Mouse (Mus musculus) bone marrow, adult 2 months (tissue): ENCODE results near the gene Gpc5.

ENCODE experiments used
- CTCF ChIP-seq: fragments of 200-500 bp; IDR thresholded peaks from 2 replicates; pipeline ENCODE4 v1.5.1; 2011; ENCODE audit warnings: low read length, control low read depth; ENCODE audit not compliant: control insufficient read depth, insufficient read depth
- POLR2A ChIP-seq: fragments of 200-500 bp; IDR thresholded peaks from 2 replicates; pipeline ENCODE4 v1.6.1; 2011; ENCODE audit warnings: low read depth, mild to moderate bottlenecking, control low read depth, low read length, borderline replicate concordance; ENCODE audit not compliant: control insufficient read depth

DNA sequence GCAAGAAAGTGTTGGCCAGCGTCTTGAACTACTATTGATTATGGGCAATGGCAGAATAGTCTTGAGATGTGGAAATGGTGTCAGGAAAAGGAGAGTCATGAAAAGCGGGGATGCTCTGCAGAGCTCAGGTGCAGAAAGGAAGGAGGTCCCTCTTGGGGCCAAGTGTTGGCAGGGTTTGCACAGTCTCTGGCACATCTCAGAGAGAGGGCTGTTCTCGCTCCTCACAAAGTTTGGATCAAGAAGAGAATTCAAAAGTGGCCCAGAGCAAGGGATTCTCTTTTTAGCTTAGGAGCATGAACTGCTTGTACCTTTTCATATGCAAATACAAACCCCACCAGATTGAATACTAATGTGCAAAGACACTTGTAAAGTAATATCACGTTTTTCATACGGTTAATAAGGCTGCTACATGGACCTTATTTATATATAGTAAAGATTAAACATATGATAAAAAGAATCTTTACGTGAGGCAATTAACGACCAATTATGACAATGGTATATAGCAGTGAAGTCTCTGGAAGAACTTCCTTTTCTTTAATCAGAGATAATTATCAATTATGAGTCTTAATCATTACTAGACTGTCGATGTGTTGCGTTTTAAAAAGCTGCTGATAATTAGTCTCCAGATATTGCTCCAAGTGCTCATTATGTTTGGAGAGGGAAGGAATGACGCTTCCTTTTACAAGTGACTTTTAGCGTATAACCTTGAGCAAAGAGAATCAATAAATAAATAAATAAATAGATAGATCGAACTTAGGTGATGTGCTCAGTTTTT is 10.1 kb upstream of the Gpc5 start:
- TF ChIP-seq CTCF (no peak), POLR2A (no peak)
